In genomic region chr6:146514531-146514948, GRCm38 (mm10) we compare ENCODE assay signal across 12 mouse cellular contexts. TPM values are rescaled to one million over a fixed set of nuclear protein-coding genes. Genes with fewer than 3 reads are reported as not detected.
DNase-seq lines count a peak whose midpoint lies in the region; ATAC-seq and TF ChIP-seq lines count a peak whose summit lies in the region.
"Had no signal": no experiment of that assay in that cellular context is flagged by ENCODE, and none has a peak within 500 bp of the region (broad histone marks: within the 10 kb centered on the region; RNA-seq: fewer than 3 reads in every experiment).

No protein-coding gene starts in this region.

- H3K27me3 ChIP-seq in liver, postnatal 0 days (ENCODE audit: insufficient read depth, low read length) = no peaks in the 10 kb centered on the region
- no peaks in the 10 kb centered on the region for H3K27me3 ChIP-seq in liver, embryonic 11.5 days (replicated peaks; ENCODE audit: control insufficient read depth, insufficient read depth, low read length)
- H3K27me3 ChIP-seq in heart, embryonic 14.5 days (ENCODE audit: control insufficient read depth, insufficient read depth, low read length) = no peaks in the 10 kb centered on the region
- H3K27me3 ChIP-seq: liver, embryonic 13.5 days had no signal

- no peak for TF ChIP-seq CTCF in liver, postnatal 0 days (IDR thresholded peaks at IDR 0.05; ENCODE audit: low read depth)

- no peak overlapping the region for H3K9ac ChIP-seq in liver, postnatal 0 days (replicated peaks)
- no peak overlapping the region for H3K9ac ChIP-seq in liver, embryonic 11.5 days (ENCODE audit: low read depth, low read length)
- H3K9ac ChIP-seq in heart, embryonic 14.5 days (ENCODE audit: low read length) = no peak overlapping the region
- H3K9ac ChIP-seq: liver, embryonic 13.5 days had no signal

- peak overlapping the region; percentile 51; the same call in 1 of the 2 replicates for H3K27ac ChIP-seq in liver, postnatal 0 days (ENCODE audit: low read depth)
- H3K27ac ChIP-seq in liver, embryonic 11.5 days (ENCODE audit: low read depth, low read length) = no peak overlapping the region
- peak overlapping the region in 1 of 2 experiments; percentile 57; a peak in 1 of 4 replicates for H3K27ac ChIP-seq in heart, embryonic 14.5 days (replicated peaks in 1 of 2; ENCODE audit: control insufficient read depth in 1 of 2, insufficient read depth in 1 of 2, low read depth in 2 of 2, low read length in 2 of 2)
- H3K27ac ChIP-seq: liver, embryonic 13.5 days had no signal

- TF ChIP-seq EP300 in liver, postnatal 0 days (IDR thresholded peaks at IDR 0.05; ENCODE audit: low read depth) = no peak

- H3K9me3 ChIP-seq in liver, postnatal 0 days (ENCODE audit: low read length) = no peaks in the 10 kb centered on the region
- no peaks in the 10 kb centered on the region for H3K9me3 ChIP-seq in liver, embryonic 11.5 days (ENCODE audit: control insufficient read depth, low read length)
- H3K9me3 ChIP-seq in heart, embryonic 14.5 days (ENCODE audit: control insufficient read depth, low read length) = no peaks in the 10 kb centered on the region
- H3K9me3 ChIP-seq: liver, embryonic 13.5 days had no signal

- DNase-seq in liver, postnatal 0 days = peak; percentile 29
- DNase-seq in liver, embryonic 11.5 days (ENCODE audit: low spot score) = no peak
- peak; percentile 47 to 64 for DNase-seq in thymus, adult 18-20 months
- DNase-seq in adipocyte (ENCODE audit: low spot score) = no peak
- DNase-seq in right cerebral cortex, postnatal 4 days = no peak
- DNase-seq: cerebellum, adult 11 months; liver, embryonic 13.5 days had no signal

- no peaks in the 10 kb centered on the region for H3K36me3 ChIP-seq in liver, postnatal 0 days (replicated peaks; ENCODE audit: insufficient read depth, low read length)
- H3K36me3 ChIP-seq in liver, embryonic 11.5 days (ENCODE audit: control insufficient read depth, insufficient read depth, low read length) = no peaks in the 10 kb centered on the region
- no peaks in the 10 kb centered on the region for H3K36me3 ChIP-seq in heart, embryonic 14.5 days (ENCODE audit: control insufficient read depth, insufficient read depth, low read length)
- H3K36me3 ChIP-seq: liver, embryonic 13.5 days had no signal

- ATAC-seq in liver, postnatal 0 days = peak; percentile 86
- ATAC-seq in liver, embryonic 11.5 days (replicated peaks; ENCODE audit: low FRiP score) = no peak
- ATAC-seq in CD4-positive, CD25-positive, alpha-beta regulatory T cell, adult 4 months = peak; percentile 53
- peak; percentile 55; the same call in 1 of the 2 replicates for ATAC-seq in heart, embryonic 14.5 days (ENCODE audit: insufficient number of reproducible peaks, insufficient read depth, low FRiP score, low read depth)
- no peak for ATAC-seq in activated CD4-positive, CD25-positive, alpha-beta regulatory T cell, adult 4 months
- ATAC-seq: forebrain, embryonic 16.5 days; intestine, postnatal 0 days had no signal

- WGBS in liver, postnatal 0 days (ENCODE audit: insufficient replicate concordance) = 36% methylated on average over 7 of the region's 7 CpGs
- WGBS in liver, embryonic 11.5 days = 47% methylated on average over 7 of the region's 7 CpGs
- WGBS in heart, embryonic 14.5 days = 41% methylated on average over 7 of the region's 7 CpGs

- no peaks in the 10 kb centered on the region for H3K4me1 ChIP-seq in liver, postnatal 0 days (ENCODE audit: insufficient read depth)
- peaks cover 4% of the 10 kb centered on the region; the same call in 1 of the 2 replicates for H3K4me1 ChIP-seq in liver, embryonic 11.5 days (replicated peaks; ENCODE audit: control insufficient read depth, insufficient read depth, low read length)
- peaks cover 16 to 26% of the 10 kb centered on the region in 2 experiments for H3K4me1 ChIP-seq in heart, embryonic 14.5 days (ENCODE audit: control insufficient read depth in 2 of 2, insufficient read depth in 2 of 2, low read length in 2 of 2)

- H3K4me2 ChIP-seq in liver, postnatal 0 days (ENCODE audit: low read depth, low read length) = peak overlapping the region; percentile 29; the same call in 1 of the 2 replicates
- no peak overlapping the region for H3K4me2 ChIP-seq in liver, embryonic 11.5 days
- H3K4me2 ChIP-seq in heart, embryonic 14.5 days (ENCODE audit: low read length) = no peak overlapping the region
- H3K4me2 ChIP-seq: liver, embryonic 13.5 days had no signal

- H3K4me3 ChIP-seq in liver, postnatal 0 days (ENCODE audit: low read depth, low read length) = no peak overlapping the region
- no peak overlapping the region for H3K4me3 ChIP-seq in liver, embryonic 11.5 days (ENCODE audit: low read depth, low read length)
- no peak overlapping the region for H3K4me3 ChIP-seq in heart, embryonic 14.5 days (ENCODE audit: control insufficient read depth in 1 of 2, insufficient read depth in 1 of 2, low read depth in 1 of 2, low read length in 2 of 2)
- H3K4me3 ChIP-seq: liver, embryonic 13.5 days had no signal

RNA-seq across cellular contexts. Expression of gene Itpr2, which starts 12.5 kb away (rescaled TPM):
- 13.8 and 15.2 TPM in 2 replicates for polyA plus RNA-seq in liver, postnatal 0 days (2015; fragmentation: Nextera tagmentation; extraction: Ambion mirVana)
- 4.0 and 5.3 TPM in 2 replicates for polyA plus RNA-seq in liver, embryonic 11.5 days (2014; fragmentation: Nextera tagmentation; extraction: Ambion mirVana)
- polyA plus RNA-seq in CD4-positive, CD25-positive, alpha-beta regulatory T cell, adult 4 months (2017; shearing (Covaris generic)) = 10 to 100 TPM; 69.7 to 84.1 TPM
- 43.4 and 46.1 TPM in 2 replicates for polyA plus RNA-seq in heart, embryonic 14.5 days (2014; fragmentation: Nextera tagmentation; extraction: Ambion mirVana)
- polyA plus RNA-seq in activated CD4-positive, CD25-positive, alpha-beta regulatory T cell, adult 4 months (2017; shearing (Covaris generic)) = 10 to 100 TPM; 69.2 to 77.7 TPM

Comparison
In these comparisons a context has a peak if more than half of its experiments do, and no peak if none do; other contexts are left out.
1. ATAC-seq: peak in liver, postnatal 0 days (single experiment), CD4-positive, CD25-positive, alpha-beta regulatory T cell, adult 4 months (single experiment) and heart, embryonic 14.5 days (single experiment); none in liver, embryonic 11.5 days (single experiment) and activated CD4-positive, CD25-positive, alpha-beta regulatory T cell, adult 4 months (single experiment).
2. DNase-seq: peak in liver, postnatal 0 days (single experiment) and thymus, adult 18-20 months (2 of 2); none in liver, embryonic 11.5 days (single experiment), adipocyte (single experiment) and right cerebral cortex, postnatal 4 days (single experiment).